Mouse (Mus musculus): ENCODE results near the gene Gm20388.

DNA sequence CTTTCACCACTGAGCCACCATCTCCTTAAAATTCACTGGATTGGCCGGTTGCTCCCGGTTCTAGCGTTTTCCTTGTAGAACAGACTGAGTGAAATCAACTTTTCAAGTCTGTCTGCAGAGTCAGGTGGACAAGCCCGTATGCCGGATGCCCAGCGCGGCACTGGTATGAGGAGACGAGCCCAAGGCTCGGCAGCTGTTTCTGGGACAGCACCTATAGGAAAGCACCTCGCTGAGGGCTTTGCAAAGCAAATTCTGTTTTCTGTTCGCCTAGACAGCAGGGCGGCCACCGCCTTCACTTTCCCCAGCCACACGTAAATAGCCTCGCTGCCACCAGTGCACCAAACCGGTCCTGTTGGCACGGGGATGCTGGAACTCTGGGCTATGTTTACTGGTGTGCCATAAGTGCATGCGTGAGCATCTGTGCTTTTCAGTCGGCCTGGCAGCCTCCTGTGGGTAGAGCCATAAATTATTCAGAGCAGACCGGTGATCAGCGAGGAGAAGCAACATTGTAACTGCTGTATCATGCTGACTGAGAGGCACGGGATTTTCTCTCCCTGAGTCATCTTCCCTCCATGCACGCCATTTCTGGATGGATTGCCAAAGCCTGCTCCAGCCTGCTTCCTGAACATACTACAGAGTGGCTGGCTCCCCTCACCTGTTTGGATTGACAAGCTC lies 4475.7 kb downstream of the Gm20388 start:
- TF ChIP-seq CTCF (IDR thresholded peaks at IDR 0.05; ENCODE audit: borderline replicate concordance, insufficient read depth, low read depth, low read length), result no peak
- TF ChIP-seq POLR2A (IDR thresholded peaks at IDR 0.05; ENCODE audit: borderline replicate concordance, insufficient read depth, low read length), result no peak
